Mouse (Mus musculus) embryonic fibroblast, embryonic 13.5 days (primary cell): ENCODE measurements around the gene Slc2a2.

Experiments used
- CTCF ChIP-seq: IDR thresholded peaks from 2 replicates; pipeline ENCODE4 v1.5.1; 2011; ENCODE audit warnings: mild to moderate bottlenecking, control low read depth, low read length, moderate library complexity, borderline replicate concordance; ENCODE audit not compliant: insufficient read depth
- POLR2A ChIP-seq: IDR thresholded peaks from 2 replicates; pipeline ENCODE4 v1.6.1; 2011; ENCODE audit warnings: low read depth, mild to moderate bottlenecking, control low read depth, low read length, moderate library complexity

GRCm38 (mm10) chr3:28766935-28767334 is 69.2 kb downstream of the Slc2a2 start:
- TF ChIP-seq POLR2A = no peak
- no peak for TF ChIP-seq CTCF
